Mouse (Mus musculus) bone marrow macrophage, adult 2 months (primary cell): ENCODE results near the gene Olfr437.

ENCODE experiments used
- CTCF ChIP-seq: IDR thresholded peaks from 2 replicates; pipeline ENCODE4 v1.5.1; 2012; ENCODE audit warnings: low read depth, mild to moderate bottlenecking, low read length, moderate library complexity
- POLR2A ChIP-seq: IDR thresholded peaks from 2 replicates; pipeline ENCODE4 v1.6.1; 2012; ENCODE audit warnings: mild to moderate bottlenecking, low read depth, low read length, borderline replicate concordance

- TF ChIP-seq POLR2A: no peak
- TF ChIP-seq CTCF: no peak
Measured at GRCm38 (mm10) chr6:43167246-43167645, 4.2 kb downstream of the Olfr437 start.
